Mouse (Mus musculus) lung, adult 2 months (tissue): ENCODE measurements at regions not wholly inside any gene's neighbourhood (a gene's known extent, or its start where the extent isn't known, plus 50 kb on each side); places are given as distances from the start of the nearest gene placed in this dataset.

ENCODE experiments used
- CTCF ChIP-seq: fragments of 200-500 bp; IDR thresholded peaks from 2 replicates; pipeline ENCODE4 v1.5.1; 2011; ENCODE audit warnings: mild to moderate bottlenecking, low read length, control low read depth; ENCODE audit not compliant: insufficient read depth
- POLR2A ChIP-seq: fragments of 200-500 bp; IDR thresholded peaks from 2 replicates; pipeline ENCODE4 v1.6.1; 2011; ENCODE audit warnings: low read depth, mild to moderate bottlenecking, control low read depth, low read length, borderline replicate concordance; ENCODE audit errors: extremely low read depth

- no peak for TF ChIP-seq CTCF
- no peak for TF ChIP-seq POLR2A
These were observed 60.1 kb upstream of the Pja1 start for GRCm38 (mm10) chrX:99531154-99531553.
